Mouse (Mus musculus) CH12F3 (cell line): ENCODE measurements around the gene 2200002D01Rik.
"Not testable (repeated sequence)": the region's sequence is repeated elsewhere in the genome, so short reads cannot be mapped to it uniquely, and the experiment has no call there.

Source experiments
- in situ Hi-C: fragments of 300-500 bp; cut with MboI; formaldehyde crosslinking; loops from 2 replicates; pipeline ENCODE4 v1.14.3; 2020; ENCODE audit warnings: low sequenced_read_pairs

2200002D01Rik gene

GRCm38 (mm10) chr7:29238019-29238967, 10.0 kb downstream of the 2200002D01Rik start, which contains the start of gene Yif1b:
Yif1b (plus strand) TSS chr7:29238329.
- in situ Hi-C loops, result no loop called here

- in situ Hi-C loops, result not testable (repeated sequence)
Observed at GRCm38 (mm10) chr7:29237596-29237995, 10.7 kb downstream of the 2200002D01Rik start.

- in situ Hi-C loops, result no loop called here
Observed at GRCm38 (mm10) chr7:29236593-29236992, 11.7 kb downstream of the 2200002D01Rik start.

- in situ Hi-C loops, result no loop called here
Observed at GRCm38 (mm10) chr7:29234661-29235060, 13.6 kb downstream of the 2200002D01Rik start.

GRCm38 (mm10) chr7:29233745-29234144, 14.5 kb downstream of the 2200002D01Rik start:
- in situ Hi-C loops, result no loop called here

- in situ Hi-C loops, result no loop called here
Observed at GRCm38 (mm10) chr7:29232247-29233013, 15.8 kb downstream of the 2200002D01Rik start, which contains the start of gene Kcnk6. Kcnk6 (minus strand) TSS chr7:29232515.

- in situ Hi-C loops, result no loop called here
Observed at GRCm38 (mm10) chr7:29231517-29231916, 16.7 kb downstream of the 2200002D01Rik start.

GRCm38 (mm10) chr7:29230560-29230959, 17.7 kb downstream of the 2200002D01Rik start:
- in situ Hi-C loops, result no loop called here

- in situ Hi-C loops, result no loop called here
Observed at GRCm38 (mm10) chr7:29228202-29228601, 20.1 kb downstream of the 2200002D01Rik start.

GRCm38 (mm10) chr7:29225520-29225919, 22.7 kb downstream of the 2200002D01Rik start:
- in situ Hi-C loops, result no loop called here

- in situ Hi-C loops, result no loop called here
Observed at GRCm38 (mm10) chr7:29224756-29225394, 23.4 kb downstream of the 2200002D01Rik start.

GRCm38 (mm10) chr7:29214846-29215245, 33.4 kb downstream of the 2200002D01Rik start:
- in situ Hi-C loops, result no loop called here

GRCm38 (mm10) chr7:29214236-29214635, 34.0 kb downstream of the 2200002D01Rik start:
- in situ Hi-C loops, result no loop called here

- in situ Hi-C loops, result no loop called here
Observed at GRCm38 (mm10) chr7:29213675-29214082, 34.6 kb downstream of the 2200002D01Rik start, which contains the start of gene Catsperg1. Catsperg1 (minus strand) TSS chr7:29214035.

GRCm38 (mm10) chr7:29212775-29213560, 35.3 kb downstream of the 2200002D01Rik start:
- in situ Hi-C loops, result not testable (repeated sequence)

- in situ Hi-C loops, result no loop called here
Observed at GRCm38 (mm10) chr7:29212199-29212765, 36.0 kb downstream of the 2200002D01Rik start.

GRCm38 (mm10) chr7:29211415-29212198, 36.7 kb downstream of the 2200002D01Rik start:
- in situ Hi-C loops, result no loop called here

- in situ Hi-C loops, result not testable (repeated sequence)
Observed at GRCm38 (mm10) chr7:29211013-29211412, 37.3 kb downstream of the 2200002D01Rik start.

GRCm38 (mm10) chr7:29202577-29202976, 45.7 kb downstream of the 2200002D01Rik start:
- in situ Hi-C loops, result no loop called here
